Mouse (Mus musculus) CH12.LX (cell line): Measurements from ENCODE around the gene Smg6.

ENCODE experiments used
- CTCF ChIP-seq, 2 experiments: IDR thresholded peaks in 1 of 2; conservative IDR thresholded peaks in 1 of 2; 2 replicates each; pipeline ENCODE4 v1.5.1; 2011 to 2012; ENCODE audit warnings: low read depth in 2 of 2, low read length in 2 of 2, improper control_type of control experiment in 1 of 2, inconsistent platforms in 1 of 2, mild to moderate bottlenecking in 1 of 2, moderate library complexity in 1 of 2
- POLR2A ChIP-seq: IDR thresholded peaks from 2 replicates; pipeline ENCODE4 v1.6.1; 2011; ENCODE audit warnings: low read depth, mild to moderate bottlenecking, improper control_type of control experiment, low read length

DNA sequence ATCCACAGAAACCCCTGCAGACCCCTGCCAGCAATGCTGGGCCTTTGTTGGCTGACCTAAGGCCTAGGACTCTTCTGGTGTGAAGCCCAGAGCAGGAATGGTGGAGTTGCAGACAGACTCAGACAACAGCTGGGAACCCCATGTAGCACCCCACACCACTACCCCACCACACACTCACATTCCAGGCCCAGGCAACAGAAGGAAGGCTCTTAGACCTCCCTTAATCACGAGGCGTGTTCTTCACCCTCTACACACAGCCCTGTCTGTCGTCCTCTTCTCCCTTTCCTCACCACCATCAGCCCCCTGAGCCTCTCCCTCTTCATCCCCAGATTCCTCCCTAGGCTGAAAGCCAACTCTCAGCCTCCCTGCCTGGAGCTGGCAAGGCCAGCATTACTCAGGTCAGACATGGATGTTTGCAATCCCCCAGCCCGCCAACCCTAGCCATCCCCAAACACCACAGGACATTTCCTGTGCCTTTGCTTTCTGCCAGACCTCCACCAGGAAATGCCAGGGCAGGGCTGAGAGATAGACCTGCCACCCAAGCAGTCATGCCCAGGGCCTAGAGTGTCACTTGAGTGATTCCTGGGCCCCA, 235.9 kb downstream of the Smg6 start:
- TF ChIP-seq POLR2A (no peak), CTCF (conservative IDR thresholded peaks at IDR 0.05 in 1 of 2, IDR thresholded peaks at IDR 0.05 in 1 of 2; ENCODE audit: low read depth in 2 of 2, low read length in 2 of 2) (no peak)
